In the genomic region with DNA sequence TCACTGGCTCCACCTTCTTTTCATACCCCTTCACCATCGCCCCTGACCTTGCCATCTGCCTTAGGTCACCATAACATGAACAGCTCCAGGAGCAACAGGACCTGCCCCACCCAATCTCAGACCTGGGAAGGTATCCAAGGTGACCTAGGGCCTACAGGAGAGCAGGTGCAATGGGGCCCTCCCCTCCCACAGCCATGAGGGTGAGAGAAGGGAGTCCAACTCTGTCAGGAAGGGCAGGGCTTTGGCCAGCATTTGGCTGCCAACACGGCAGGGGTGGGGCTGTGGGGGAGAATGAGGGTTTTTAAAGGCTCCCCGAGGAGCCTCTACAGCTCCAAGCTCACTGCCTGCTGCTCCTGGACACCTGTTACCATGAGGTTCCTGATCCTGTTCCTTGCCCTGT, we compare ENCODE assay signal across 14 mouse cellular contexts. TPM values are rescaled to one million over a fixed set of nuclear protein-coding genes. Genes with fewer than 3 reads are reported as not detected.
"Had no signal": no experiment of that assay in that cellular context is flagged by ENCODE, and none has a peak within 500 bp of the region (broad histone marks: within the 10 kb centered on the region; RNA-seq: fewer than 3 reads in every experiment).

No protein-coding gene starts in this region.

RNA-seq across cellular contexts. Expression of a gene that starts 8.2 kb away (rescaled TPM):
- polyA plus RNA-seq: liver, embryonic 15.5 days; liver, postnatal 0 days; lung, adult 2 months; lung, embryonic 15.5 days; lung, postnatal 0 days; macrophage; midbrain, embryonic 11.5 days; midbrain, embryonic 13.5 days; midbrain, embryonic 15.5 days; midbrain, postnatal 0 days; neural tube, embryonic 12.5 days; neural tube, embryonic 14.5 days; urinary bladder, adult 2 months had no signal

RNA-seq across cellular contexts. Expression of a gene that starts 8.8 kb away (rescaled TPM):
- polyA plus RNA-seq: liver, embryonic 15.5 days; liver, postnatal 0 days; lung, adult 2 months; lung, embryonic 15.5 days; lung, postnatal 0 days; macrophage; midbrain, embryonic 11.5 days; midbrain, embryonic 13.5 days; midbrain, embryonic 15.5 days; midbrain, postnatal 0 days; neural tube, embryonic 12.5 days; neural tube, embryonic 14.5 days; spleen, adult 2 months; urinary bladder, adult 2 months had no signal

RNA-seq across cellular contexts. Expression of a gene that starts 24.3 kb away (rescaled TPM):
- polyA plus RNA-seq: liver, embryonic 15.5 days; liver, postnatal 0 days; lung, adult 2 months; lung, embryonic 15.5 days; lung, postnatal 0 days; midbrain, embryonic 11.5 days; midbrain, embryonic 13.5 days; midbrain, embryonic 15.5 days; midbrain, postnatal 0 days; neural tube, embryonic 12.5 days; neural tube, embryonic 14.5 days; spleen, adult 2 months; urinary bladder, adult 2 months had no signal

RNA-seq across cellular contexts. Expression of a gene that starts 33.6 kb away (rescaled TPM):
- polyA plus RNA-seq: liver, embryonic 15.5 days; liver, postnatal 0 days; lung, adult 2 months; lung, embryonic 15.5 days; lung, postnatal 0 days; macrophage; midbrain, embryonic 11.5 days; midbrain, embryonic 13.5 days; midbrain, embryonic 15.5 days; midbrain, postnatal 0 days; neural tube, embryonic 12.5 days; neural tube, embryonic 14.5 days; urinary bladder, adult 2 months had no signal

RNA-seq across cellular contexts. Expression of a gene that starts 53.4 kb away (rescaled TPM):
- polyA plus RNA-seq: liver, embryonic 15.5 days; liver, postnatal 0 days; lung, adult 2 months; lung, embryonic 15.5 days; lung, postnatal 0 days; midbrain, embryonic 11.5 days; midbrain, embryonic 13.5 days; midbrain, embryonic 15.5 days; midbrain, postnatal 0 days; neural tube, embryonic 12.5 days; neural tube, embryonic 14.5 days; urinary bladder, adult 2 months had no signal
